Mouse (Mus musculus): ENCODE measurements around the gene Rap1b.

The Rap1b gene

GRCm38 (mm10) chr10:117818600-117818999, 27.2 kb downstream of the Rap1b start:
- DNase-seq (ENCODE audit: low spot score): no peak

- DNase-seq (ENCODE audit: low spot score): no peak
Observed at GRCm38 (mm10) chr10:117816721-117817120, 29.1 kb downstream of the Rap1b start.

GRCm38 (mm10) chr10:117812501-117812900, 33.3 kb downstream of the Rap1b start:
- DNase-seq (ENCODE audit: low spot score): no peak

- no peak for DNase-seq (ENCODE audit: low spot score)
Observed at GRCm38 (mm10) chr10:117811555-117811954, 34.3 kb downstream of the Rap1b start.

- no peak for DNase-seq (ENCODE audit: low spot score)
Observed at GRCm38 (mm10) chr10:117810506-117810905, 35.3 kb downstream of the Rap1b start.

- DNase-seq (ENCODE audit: low spot score): no peak
Observed at GRCm38 (mm10) chr10:117808068-117808467, 37.8 kb downstream of the Rap1b start.

- DNase-seq (ENCODE audit: low spot score): no peak
Observed at GRCm38 (mm10) chr10:117805919-117806318, 39.9 kb downstream of the Rap1b start.

GRCm38 (mm10) chr10:117803870-117804850, 41.7 kb downstream of the Rap1b start:
- DNase-seq (ENCODE audit: low spot score): no peak

GRCm38 (mm10) chr10:117801886-117802285, 43.9 kb downstream of the Rap1b start:
- no peak for DNase-seq (ENCODE audit: low spot score)

- DNase-seq (ENCODE audit: low spot score): no peak
Observed at GRCm38 (mm10) chr10:117799806-117800205, 46.0 kb downstream of the Rap1b start.

GRCm38 (mm10) chr10:117798436-117799035, 47.3 kb downstream of the Rap1b start:
- DNase-seq (ENCODE audit: low spot score): no peak

- DNase-seq (ENCODE audit: low spot score): no peak
Observed at GRCm38 (mm10) chr10:117797684-117798083, 48.2 kb downstream of the Rap1b start.

- no peak for DNase-seq (ENCODE audit: low spot score)
Observed at GRCm38 (mm10) chr10:117797106-117797505, 48.7 kb downstream of the Rap1b start.

GRCm38 (mm10) chr10:117796181-117796580, 49.7 kb downstream of the Rap1b start:
- no peak for DNase-seq (ENCODE audit: low spot score)

- no peak for DNase-seq (ENCODE audit: low spot score)
Observed at GRCm38 (mm10) chr10:117795206-117795605, 50.6 kb downstream of the Rap1b start.

- peak; percentile 12 for DNase-seq (ENCODE audit: low spot score)
Observed at GRCm38 (mm10) chr10:117793436-117794030, 52.3 kb downstream of the Rap1b start.

GRCm38 (mm10) chr10:117792141-117793091, 53.4 kb downstream of the Rap1b start, which contains the start of gene Nup107:
Gene Nup107, minus strand, starts transcription at chr10:117792705.
- peak; percentile 100 for DNase-seq (ENCODE audit: low spot score)

- no peak for DNase-seq (ENCODE audit: low spot score)
Observed at GRCm38 (mm10) chr10:117791171-117791470, 54.7 kb downstream of the Rap1b start.

- no peak for DNase-seq (ENCODE audit: low spot score)
Observed at GRCm38 (mm10) chr10:117790421-117791170, 55.2 kb downstream of the Rap1b start.

- DNase-seq (ENCODE audit: low spot score): no peak
Observed at GRCm38 (mm10) chr10:117790011-117790410, 55.8 kb downstream of the Rap1b start.

- DNase-seq (ENCODE audit: low spot score): no peak
Observed at GRCm38 (mm10) chr10:117784646-117785045, 61.2 kb downstream of the Rap1b start.
